Mouse (Mus musculus): ENCODE data around the gene Slc35f5.
"Not testable (repeated sequence)": the region's sequence is repeated elsewhere in the genome, so short reads cannot be mapped to it uniquely, and the experiment has no call there.

The Slc35f5 gene

GRCm38 (mm10) chr1:125560259-125561192 is at the start of gene Slc35f5:
Slc35f5 (plus strand) TSS chr1:125560595.
- peak; percentile 63 for DNase-seq (ENCODE audit: low read depth, low spot score)

GRCm38 (mm10) chr1:125514706-125515105 is 45.7 kb upstream of the Slc35f5 start:
- no peak for DNase-seq (ENCODE audit: low read depth, low spot score)

- no peak for DNase-seq (ENCODE audit: low read depth, low spot score)
Measured at GRCm38 (mm10) chr1:125516910-125517659, 43.3 kb upstream of the Slc35f5 start.

- DNase-seq (ENCODE audit: low read depth, low spot score) = no peak
Measured at GRCm38 (mm10) chr1:125519107-125519611, 41.2 kb upstream of the Slc35f5 start.

GRCm38 (mm10) chr1:125525965-125526665 is 34.3 kb upstream of the Slc35f5 start:
- DNase-seq (ENCODE audit: low read depth, low spot score) = no peak

GRCm38 (mm10) chr1:125526666-125527004 is 33.8 kb upstream of the Slc35f5 start:
- no peak for DNase-seq (ENCODE audit: low read depth, low spot score)

DNA sequence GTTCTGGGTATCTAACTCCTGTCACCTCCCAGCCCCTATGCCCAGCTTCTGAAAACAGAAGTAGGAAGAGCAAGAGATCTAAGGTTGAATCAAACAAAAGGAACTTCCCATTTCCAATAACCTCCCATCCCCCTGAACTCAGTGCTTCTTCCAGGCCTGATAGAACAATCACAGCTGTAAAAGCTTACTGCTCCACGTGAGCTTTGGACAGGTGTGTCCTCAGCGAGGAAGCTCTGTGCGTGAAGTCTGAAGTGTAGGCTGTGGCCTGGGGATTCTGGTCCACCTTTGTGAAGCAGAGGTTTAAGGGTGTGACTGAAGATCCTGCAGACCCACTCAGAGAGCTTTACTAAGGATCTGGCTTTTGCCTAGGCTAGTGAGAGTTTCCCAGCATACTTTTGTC is 33.0 kb upstream of the Slc35f5 start:
- no peak for DNase-seq (ENCODE audit: low read depth, low spot score)

DNA sequence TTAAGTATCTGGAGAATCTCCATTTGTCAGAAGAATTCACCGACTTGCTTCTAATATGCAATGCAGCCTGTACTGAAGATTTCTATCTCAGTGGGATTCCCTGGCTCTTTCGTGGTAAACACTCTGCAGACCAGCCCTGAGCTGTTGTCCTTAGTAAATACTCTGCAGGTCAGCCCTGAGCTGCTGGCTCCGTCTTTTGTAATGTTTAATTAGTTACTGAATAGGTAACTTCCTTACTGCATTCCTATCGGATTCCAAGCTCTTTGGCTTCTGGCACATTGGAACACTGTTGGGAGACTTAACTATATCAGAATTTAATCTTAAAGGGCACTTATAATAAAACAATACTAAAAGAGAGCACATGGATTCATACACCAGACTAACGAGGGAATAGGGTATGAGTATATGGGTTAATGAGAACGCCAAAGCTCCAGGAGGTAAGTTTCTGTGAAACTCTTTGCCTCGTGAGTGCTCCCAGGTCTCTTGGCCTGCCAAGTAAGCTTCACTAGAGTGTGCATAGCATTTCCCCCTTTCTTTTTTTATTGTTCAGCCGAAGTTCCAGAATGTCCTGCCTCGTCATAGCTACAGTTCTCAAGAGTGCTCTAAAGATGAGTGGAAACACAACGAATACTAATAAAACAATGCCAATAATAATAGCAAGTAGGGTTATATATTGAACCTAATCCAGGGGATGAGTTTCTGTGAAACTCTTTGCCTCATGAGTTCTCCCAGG is 27.0 kb upstream of the Slc35f5 start:
- DNase-seq (ENCODE audit: low read depth, low spot score) = not testable (repeated sequence)

- no peak for DNase-seq (ENCODE audit: low read depth, low spot score)
Measured at GRCm38 (mm10) chr1:125537131-125537530, 23.3 kb upstream of the Slc35f5 start.

GRCm38 (mm10) chr1:125537776-125538175 is 22.6 kb upstream of the Slc35f5 start:
- no peak for DNase-seq (ENCODE audit: low read depth, low spot score)

DNA sequence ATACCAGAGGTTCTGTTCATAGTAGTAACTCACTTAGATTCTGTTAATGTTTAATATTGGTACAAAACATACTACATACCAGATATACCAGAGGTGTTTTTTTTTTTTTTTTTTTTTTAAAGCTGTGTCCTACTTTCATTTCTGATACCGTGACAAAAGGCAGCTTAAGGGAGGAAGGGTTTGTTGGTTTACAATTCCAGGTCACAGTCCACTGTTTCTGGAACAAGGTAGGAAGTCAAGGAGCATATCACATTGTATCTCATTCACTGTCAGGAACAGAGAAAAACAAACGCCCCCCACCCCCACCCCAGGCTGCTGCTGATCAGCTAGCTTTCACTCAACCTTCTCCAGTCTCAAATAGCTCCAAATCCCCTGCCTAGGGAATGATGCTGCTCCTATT is 21.1 kb upstream of the Slc35f5 start:
- no peak for DNase-seq (ENCODE audit: low read depth, low spot score)

- DNase-seq (ENCODE audit: low read depth, low spot score) = no peak
Measured at GRCm38 (mm10) chr1:125542008-125542999, 18.1 kb upstream of the Slc35f5 start.

GRCm38 (mm10) chr1:125549872-125550271 is 10.5 kb upstream of the Slc35f5 start:
- DNase-seq (ENCODE audit: low read depth, low spot score) = no peak

- no peak for DNase-seq (ENCODE audit: low read depth, low spot score)
Measured at GRCm38 (mm10) chr1:125550359-125550758, 10.0 kb upstream of the Slc35f5 start.

GRCm38 (mm10) chr1:125551564-125551963 is 8.8 kb upstream of the Slc35f5 start:
- DNase-seq (ENCODE audit: low read depth, low spot score) = no peak

DNA sequence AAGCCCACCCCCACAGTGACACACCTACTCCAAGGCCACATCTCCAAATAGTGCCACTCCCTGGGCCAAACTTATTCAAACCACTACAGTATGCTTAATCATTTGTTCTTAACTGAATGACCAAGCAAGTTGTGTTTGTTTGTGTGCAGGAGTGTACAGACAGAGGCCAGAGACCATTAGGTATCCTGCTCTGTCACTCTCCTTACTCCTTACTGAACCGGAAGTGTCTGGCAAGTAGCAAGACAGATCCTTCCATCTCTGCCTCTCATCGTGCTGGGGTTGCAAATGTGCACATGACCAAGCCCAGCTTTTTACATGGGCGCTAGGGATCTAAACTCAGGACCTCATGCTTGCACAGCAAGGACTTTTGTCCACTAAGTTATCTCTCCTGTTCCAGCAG is 1.1 kb upstream of the Slc35f5 start:
- DNase-seq (ENCODE audit: low read depth, low spot score) = no peak

- no peak for DNase-seq (ENCODE audit: low read depth, low spot score)
Measured at GRCm38 (mm10) chr1:125559721-125560120, 674 bp upstream of the Slc35f5 start.

GRCm38 (mm10) chr1:125561206-125561605 is 811 bp downstream of the Slc35f5 start:
- DNase-seq (ENCODE audit: low read depth, low spot score) = no peak

DNA sequence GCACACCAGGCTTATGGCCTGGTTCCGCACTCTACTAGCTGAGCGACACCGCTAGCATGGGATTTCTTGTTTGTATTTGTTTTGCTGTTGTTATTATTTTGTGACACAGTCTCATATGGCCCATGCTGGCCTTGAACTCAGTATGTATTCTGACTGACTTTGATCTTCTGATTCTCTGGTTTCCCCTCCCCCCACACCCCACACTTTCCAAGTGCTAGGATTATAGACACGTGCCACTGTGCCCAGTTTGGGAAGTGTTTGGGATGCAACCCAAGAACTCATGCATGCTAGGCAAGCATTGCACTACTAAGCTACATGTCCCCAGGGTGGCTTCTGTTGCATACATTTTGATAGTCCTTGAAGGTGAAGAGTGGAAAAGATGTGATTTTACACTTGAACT is 1.4 kb downstream of the Slc35f5 start:
- no peak for DNase-seq (ENCODE audit: low read depth, low spot score)

DNA sequence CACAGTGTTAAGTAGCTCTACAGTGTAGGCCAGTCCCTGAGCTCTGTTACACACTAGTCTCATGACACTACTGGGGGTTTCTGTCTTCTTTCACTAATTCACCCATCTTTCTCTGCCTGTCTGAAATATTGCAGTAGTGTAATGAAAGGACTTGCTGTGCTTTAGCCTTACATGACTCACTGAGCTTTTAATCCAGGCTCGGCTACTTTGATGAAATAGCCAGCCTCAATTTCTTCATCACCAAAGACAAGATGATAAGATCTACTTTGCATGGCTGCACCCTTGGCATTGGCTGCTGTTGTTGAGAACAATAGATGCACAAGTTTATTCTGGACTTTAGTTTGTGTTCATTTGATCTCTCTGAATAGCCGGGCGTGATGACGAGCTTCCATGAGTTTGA is 7.7 kb downstream of the Slc35f5 start:
- DNase-seq (ENCODE audit: low read depth, low spot score) = no peak

Data from c-Kit-negative CD71-positive TER-119-positive erythroid progenitor cells, embryonic 14.5 days (primary cell).